Mouse (Mus musculus) heart, adult 2 months (tissue): ENCODE results near the gene Padi3.

ENCODE experiments used
- CTCF ChIP-seq: fragments of 200-600 bp; IDR thresholded peaks from 2 replicates; pipeline ENCODE4 v1.8.1; 2022; ENCODE audit warnings: antibody characterized with exemption, mild to moderate bottlenecking, moderate library complexity
- EP300 ChIP-seq: fragments of 200-500 bp; IDR thresholded peaks from 2 replicates; pipeline ENCODE4 v1.6.1; 2011; ENCODE audit warnings: low read depth, low read length, control low read depth; ENCODE audit not compliant: insufficient read depth
- POLR2A ChIP-seq: fragments of 200-500 bp; IDR thresholded peaks from 2 replicates; pipeline ENCODE4 v1.6.1; 2011; ENCODE audit warnings: mild to moderate bottlenecking, low read depth, low read length, control low read depth; ENCODE audit not compliant: insufficient read depth

DNA sequence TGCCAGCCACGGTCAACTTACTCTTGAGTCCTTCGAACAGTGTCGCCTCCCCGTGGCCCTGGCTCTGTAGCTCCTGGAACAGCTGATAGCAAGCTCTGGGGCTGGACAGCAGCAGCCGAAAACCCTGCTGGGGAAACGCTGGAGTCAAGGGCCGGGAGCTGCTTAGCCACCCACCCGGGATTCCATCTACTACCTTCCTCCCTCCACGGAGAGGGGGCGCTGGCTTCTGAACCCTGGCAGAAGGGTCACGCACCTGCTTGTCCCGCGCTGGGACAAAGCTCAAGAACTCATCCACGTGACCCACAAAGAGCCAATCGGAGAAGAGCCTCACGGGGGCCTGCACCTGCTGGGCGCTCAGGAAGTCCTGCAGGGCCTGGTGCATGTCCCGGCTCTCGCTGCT, 60.1 kb downstream of the Padi3 start:
- TF ChIP-seq EP300 (no peak), POLR2A (no peak), CTCF (no peak)
